Mouse (Mus musculus): ENCODE data around the gene Adamtsl2.

- TF ChIP-seq GATA1 (IDR thresholded peaks at IDR 0.05; ENCODE audit: borderline replicate concordance, low read length), result no peak
- no peak for TF ChIP-seq FLI1 (IDR thresholded peaks at IDR 0.05; ENCODE audit: low read length)
Measured at GRCm38 (mm10) chr2:27058751-27059150, 20.4 kb upstream of the Adamtsl2 start.

All from megakaryocyte, embryonic 14.5 days (primary cell).